7 mouse cellular contexts compared by ENCODE assay signal in the genomic region with DNA sequence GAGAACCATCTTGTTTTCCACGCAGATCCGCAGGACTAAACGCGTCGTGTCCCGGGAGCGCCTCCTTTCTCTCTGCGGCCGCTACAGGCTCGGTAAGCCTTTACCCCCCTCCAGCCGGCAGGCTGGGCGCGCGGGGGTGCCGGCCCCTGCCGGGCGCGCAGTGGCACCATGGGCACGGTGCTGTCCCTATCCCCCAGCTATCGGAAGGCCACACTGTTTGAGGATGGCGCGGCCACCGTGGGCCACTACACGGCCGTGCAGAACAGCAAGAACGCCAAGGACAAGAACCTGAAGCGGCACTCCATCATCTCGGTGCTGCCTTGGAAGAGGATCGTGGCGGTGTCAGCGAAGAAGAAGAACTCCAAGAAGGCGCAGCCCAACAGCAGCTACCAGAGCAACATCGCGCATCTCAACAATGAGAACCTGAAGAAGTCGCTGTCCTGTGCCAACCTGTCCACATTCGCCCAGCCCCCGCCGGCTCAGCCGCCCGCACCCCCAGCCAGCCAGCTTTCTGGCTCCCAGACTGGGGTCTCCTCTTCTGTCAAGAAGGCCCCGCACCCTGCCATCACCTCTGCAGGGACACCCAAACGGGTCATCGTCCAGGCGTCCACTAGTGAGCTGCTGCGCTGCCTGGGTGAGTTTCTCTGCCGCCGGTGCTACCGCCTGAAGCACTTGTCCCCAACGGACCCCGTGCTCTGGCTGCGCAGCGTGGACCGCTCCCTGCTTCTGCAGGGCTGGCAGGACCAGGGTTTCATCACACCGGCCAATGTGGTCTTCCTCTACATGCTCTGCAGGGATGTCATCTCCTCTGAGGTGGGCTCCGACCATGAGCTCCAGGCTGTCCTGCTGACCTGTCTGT. TPM values are rescaled to one million over a fixed set of nuclear protein-coding genes. Genes with fewer than 3 reads are reported as not detected.
DNase-seq lines count a peak whose midpoint lies in the region; ATAC-seq lines count a peak whose summit lies in the region.

No protein-coding gene starts in this region.

- H3K4me3 ChIP-seq in limb, embryonic 10.5 days = peak overlapping the region; percentile 73

- H3K4me1 ChIP-seq in limb, embryonic 10.5 days = peaks cover 47% of the 10 kb centered on the region

- H3K36me3 ChIP-seq in limb, embryonic 10.5 days = peaks cover 39% of the 10 kb centered on the region

- DNase-seq in retina, postnatal 1 day = peak; percentile 40
- no peak for DNase-seq in retina, embryonic 14.5 days (ENCODE audit: low spot score)
- DNase-seq in cerebellum, postnatal 14 days = peak; percentile 67 to 72
- DNase-seq in limb, embryonic 10.5 days (ENCODE audit: low spot score) = no peak
- DNase-seq in naive thymus-derived CD4-positive, alpha-beta T cell, adult 2 months (ENCODE audit: low read depth) = peak; percentile 20
- no peak for DNase-seq in gastrocnemius, postnatal 10 days

- ATAC-seq in granulocyte monocyte progenitor cell, adult 5-6 weeks (replicated peaks; ENCODE audit: poor library complexity, severe bottlenecking) = 0 out of 2 replicates have a peak, but pooled peaks have one; percentile 6

- no peaks in the 10 kb centered on the region for H3K9me3 ChIP-seq in limb, embryonic 10.5 days (replicated peaks)

- 14% methylated on average over 55 of the region's 55 CpGs for WGBS in limb, embryonic 10.5 days

- peak overlapping the region; percentile 80 for H3K27ac ChIP-seq in limb, embryonic 10.5 days

- peaks cover 18% of the 10 kb centered on the region; the same call in 1 of the 2 replicates for H3K27me3 ChIP-seq in limb, embryonic 10.5 days (ENCODE audit: low read depth, poor library complexity, severe bottlenecking)

RNA-seq across cellular contexts. Expression of a gene that starts 0.7 kb away (rescaled TPM):
- 6.2 and 6.3 TPM in 2 replicates for total RNA-seq in granulocyte monocyte progenitor cell, adult 5-6 weeks (2014; fragmentation: Nextera tagmentation)
- total RNA-seq in granulocyte monocyte progenitor cell, adult 5-6 weeks (2017) = 11.0 and 15.1 TPM in 2 replicates
- 1.4 and 1.6 TPM in 2 replicates for polyA plus RNA-seq in limb, embryonic 10.5 days (2016; fragmentation: Nextera tagmentation; extraction: Ambion mirVana)
- total RNA-seq in gastrocnemius, postnatal 10 days (2021) = 1 to 10 TPM; 5.5 to 7.2 TPM

RNA-seq across cellular contexts. Expression of a gene that starts 49.2 kb away (rescaled TPM):
- total RNA-seq in granulocyte monocyte progenitor cell, adult 5-6 weeks (2014; fragmentation: Nextera tagmentation) = 84.0 and 106 TPM in 2 replicates
- 62.6 and 72.7 TPM in 2 replicates for total RNA-seq in granulocyte monocyte progenitor cell, adult 5-6 weeks (2017)
- 362 and 370 TPM in 2 replicates for polyA plus RNA-seq in limb, embryonic 10.5 days (2016; fragmentation: Nextera tagmentation; extraction: Ambion mirVana)
- 100 to 1,000 TPM; 121 to 126 TPM for total RNA-seq in gastrocnemius, postnatal 10 days (2021)

Comparison
In these comparisons a context has a peak if more than half of its experiments do, and no peak if none do; other contexts are left out.
1. DNase-seq: peak in retina, postnatal 1 day (single experiment), cerebellum, postnatal 14 days (2 of 2) and naive thymus-derived CD4-positive, alpha-beta T cell, adult 2 months (single experiment); none in retina, embryonic 14.5 days (single experiment), limb, embryonic 10.5 days (single experiment) and gastrocnemius, postnatal 10 days (single experiment).